Mouse (Mus musculus) urinary bladder, postnatal 14 days (tissue): ENCODE measurements around the gene Tmtc4.

ENCODE experiments used
- DNase-seq: peaks from one replicate; pipeline ENCODE4 v3.0.0; 2021; ENCODE audit warnings: low spot score

Tmtc4 gene

GRCm38 (mm10) chr14:122983226-122984215, at the start of gene Tmtc4:
TSS of gene Tmtc4 (minus strand) at chr14:122984035.
- peak; percentile 96 for DNase-seq

- DNase-seq: no peak
These were observed 48.6 kb upstream of the Tmtc4 start for GRCm38 (mm10) chr14:123032435-123032834.

GRCm38 (mm10) chr14:123027876-123028275, 44.0 kb upstream of the Tmtc4 start:
- DNase-seq: no peak

GRCm38 (mm10) chr14:123022981-123023380, 39.1 kb upstream of the Tmtc4 start:
- DNase-seq: no peak

- no peak for DNase-seq
These were observed 32.5 kb upstream of the Tmtc4 start for GRCm38 (mm10) chr14:123016310-123016709.

- no peak for DNase-seq
These were observed 31.9 kb upstream of the Tmtc4 start for GRCm38 (mm10) chr14:123015687-123016086.

GRCm38 (mm10) chr14:123009108-123010018, 25.5 kb upstream of the Tmtc4 start:
- DNase-seq: no peak

GRCm38 (mm10) chr14:123008672-123009071, 24.8 kb upstream of the Tmtc4 start:
- DNase-seq: no peak

- no peak for DNase-seq
These were observed 19.9 kb upstream of the Tmtc4 start for GRCm38 (mm10) chr14:123003715-123004114.

GRCm38 (mm10) chr14:123001391-123001790, 17.6 kb upstream of the Tmtc4 start:
- DNase-seq: no peak

GRCm38 (mm10) chr14:122997465-122997864, 13.6 kb upstream of the Tmtc4 start:
- no peak for DNase-seq

GRCm38 (mm10) chr14:122993935-122994334, 10.1 kb upstream of the Tmtc4 start:
- DNase-seq: no peak

- DNase-seq: no peak
These were observed 9.1 kb upstream of the Tmtc4 start for GRCm38 (mm10) chr14:122992937-122993336.

- no peak for DNase-seq
These were observed 6.8 kb upstream of the Tmtc4 start for GRCm38 (mm10) chr14:122990521-122991052.

GRCm38 (mm10) chr14:122986404-122986803, 2.6 kb upstream of the Tmtc4 start:
- DNase-seq: no peak

GRCm38 (mm10) chr14:122982571-122983225, 1.1 kb downstream of the Tmtc4 start:
- DNase-seq: peak; percentile 75

- no peak for DNase-seq
These were observed 1.9 kb downstream of the Tmtc4 start for GRCm38 (mm10) chr14:122981831-122982485.

- DNase-seq: peak; percentile 12
These were observed 5.0 kb downstream of the Tmtc4 start for GRCm38 (mm10) chr14:122978871-122979270.

GRCm38 (mm10) chr14:122977797-122978140, 6.1 kb downstream of the Tmtc4 start:
- DNase-seq: no peak

- DNase-seq: no peak
These were observed 6.6 kb downstream of the Tmtc4 start for GRCm38 (mm10) chr14:122977056-122977796.
